Mouse (Mus musculus) cortical plate, adult 2 months (tissue): ENCODE results near the gene Ptpn22.

ENCODE experiments used
- CTCF ChIP-seq: fragments of 200-500 bp; IDR thresholded peaks from 2 replicates; pipeline ENCODE4 v1.5.1; 2011; ENCODE audit warnings: mild to moderate bottlenecking, control low read depth, low read length; ENCODE audit not compliant: insufficient read depth; ENCODE audit errors: extremely low read depth
- POLR2A ChIP-seq: fragments of 200-500 bp; IDR thresholded peaks from 2 replicates; pipeline ENCODE4 v1.6.1; 2011; ENCODE audit warnings: mild to moderate bottlenecking, low read length, control low read depth; ENCODE audit not compliant: insufficient read depth; ENCODE audit errors: extremely low read depth

DNA sequence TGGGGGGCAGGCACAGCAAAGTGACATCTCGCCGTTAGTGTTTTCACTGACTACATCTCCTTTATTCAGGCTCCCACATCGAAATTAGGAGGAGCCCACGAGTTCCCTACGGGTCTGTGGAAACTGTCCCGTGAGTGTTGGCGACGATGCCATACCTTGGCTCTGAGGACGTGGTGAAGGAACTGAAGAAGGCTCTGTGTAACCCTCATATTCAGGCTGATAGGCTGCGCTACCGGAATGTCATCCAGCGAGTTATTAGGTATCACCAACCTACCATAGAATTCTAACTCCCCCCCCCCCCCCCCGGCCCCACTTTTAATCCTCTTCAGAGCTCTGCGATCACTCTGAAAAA lies 49.8 kb upstream of the Ptpn22 start:
- TF ChIP-seq CTCF (no peak), POLR2A (no peak)
